Mouse (Mus musculus) hindbrain, postnatal 0 days (tissue): ENCODE results near the gene Wnt10a. TPM values are rescaled to one million over a fixed set of nuclear protein-coding genes. Genes with fewer than 3 reads are reported as not detected.

ENCODE experiments used
- ATAC-seq: fragments of 200-750 bp; cut with Nextera tagmentation; 2 replicates; pipeline ENCODE4 v1.8.0; 2017; ENCODE audit warnings: mild to moderate bottlenecking, moderate TSS enrichment, moderate library complexity
- DNase-seq: peaks from one replicate; pipeline ENCODE4 v3.0.0-alpha.2; 2015; ENCODE audit warnings: low spot score
- H3K27ac ChIP-seq: fragments of 300-500 bp; sonication (generic); 2 replicates; pipeline ENCODE4 v1.5.1; 2014; ENCODE audit warnings: mild to moderate bottlenecking
- H3K27me3 ChIP-seq: fragments of 300-500 bp; sonication (generic); 2 replicates; pipeline ENCODE4 v1.6.1; 2014; ENCODE audit warnings: low read length, mixed read lengths; ENCODE audit not compliant: insufficient read depth
- H3K36me3 ChIP-seq: fragments of 300-500 bp; sonication (generic); 2 replicates; pipeline ENCODE4 v1.6.1; 2014; ENCODE audit warnings: low read length, mixed read lengths; ENCODE audit not compliant: insufficient read depth
- H3K4me1 ChIP-seq: fragments of 300-500 bp; sonication (generic); 2 replicates; pipeline ENCODE4 v1.6.1; 2014; ENCODE audit warnings: antibody characterized with exemption, low read length, mixed read lengths; ENCODE audit not compliant: insufficient read depth
- H3K4me2 ChIP-seq: fragments of 300-500 bp; sonication (generic); 2 replicates; pipeline ENCODE4 v1.6.1; 2014; ENCODE audit warnings: low read depth, mild to moderate bottlenecking, low read length, moderate library complexity, mixed read lengths
- H3K4me3 ChIP-seq: fragments of 300-500 bp; sonication (generic); 2 replicates; pipeline ENCODE4 v1.5.1; 2014; ENCODE audit warnings: low read length
- H3K9ac ChIP-seq: fragments of 300-500 bp; sonication (generic); replicated peaks from 2 replicates; pipeline ENCODE4 v1.6.1; 2014; ENCODE audit warnings: mild to moderate bottlenecking, low read length, moderate library complexity, mixed read lengths
- H3K9me3 ChIP-seq: fragments of 300-500 bp; sonication (generic); 2 replicates; pipeline ENCODE4 v1.6.1; 2016; ENCODE audit warnings: low read length, mixed read lengths
- CTCF ChIP-seq: IDR thresholded peaks from 2 replicates; pipeline ENCODE4 v1.5.1; 2016; ENCODE audit warnings: antibody characterized with exemption, control low read depth, low read depth
- WGBS: fragments of 180-500 bp; shearing (Covaris S2); extraction: QIAGEN DNeasy Blood & Tissue Kit; methylation state at CpG from one replicate; pipeline ENCODE4 v1.1.7; 2014; 5-methylcytosine and 5-hydroxymethylcytosine counted together
- polyA plus RNA-seq: library from polyadenylated mRNA; unstranded; fragments of >200 nt; fragmentation: Nextera tagmentation; extraction: Ambion mirVana; gene quantifications from 2 replicates; pipeline ENCODE4 v1.2.1, GENCODE M21; 2015
- total RNA-seq: library from RNA; depleted of rRNA; stranded (reverse); fragments of >200 nt; gene quantifications from 2 replicates; pipeline ENCODE4 v1.2.3, GENCODE M21; 2014

Gene Wnt10a
- total and polyA plus RNA-seq, 2 experiments from 2014 or later, result 0.48 to 2.7 TPM

DNA sequence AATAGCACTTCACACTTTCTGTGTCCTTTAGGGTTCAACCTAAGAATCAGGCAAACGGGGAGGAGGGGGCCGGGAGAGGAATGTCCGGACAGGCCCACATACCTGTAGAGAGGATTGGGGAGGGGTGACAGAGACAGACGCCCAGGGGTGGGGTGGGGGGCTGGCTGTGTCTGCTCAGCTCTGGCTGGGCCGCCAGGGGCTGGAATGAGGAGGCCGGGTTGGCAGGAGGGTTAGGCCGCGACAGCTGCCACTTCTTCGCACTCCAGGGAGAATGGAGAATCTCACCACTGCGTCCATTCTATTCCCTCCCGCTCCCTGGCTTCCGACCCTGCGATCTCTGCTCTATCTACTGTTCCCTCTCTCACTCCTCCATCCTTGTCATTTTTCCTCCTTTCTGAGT, 7.8 kb upstream of the Wnt10a start:
- Histone ChIP-seq H3K36me3 (no peaks in the 10 kb centered on the region), H3K27ac (no peak overlapping the region), H3K27me3 (peaks cover 61% of the 10 kb centered on the region), H3K9ac (no peak overlapping the region), H3K4me3 (peak overlapping the region; percentile 41), H3K4me2 (peak overlapping the region; percentile 66), H3K9me3 (no peaks in the 10 kb centered on the region), H3K4me1 (peaks cover 10% of the 10 kb centered on the region; the same call in 1 of the 2 replicates)
- DNase-seq, result no peak
- no peak for ATAC-seq
- 4% methylated on average over 13 of the region's 13 CpGs for WGBS
- no peak for TF ChIP-seq CTCF

DNA sequence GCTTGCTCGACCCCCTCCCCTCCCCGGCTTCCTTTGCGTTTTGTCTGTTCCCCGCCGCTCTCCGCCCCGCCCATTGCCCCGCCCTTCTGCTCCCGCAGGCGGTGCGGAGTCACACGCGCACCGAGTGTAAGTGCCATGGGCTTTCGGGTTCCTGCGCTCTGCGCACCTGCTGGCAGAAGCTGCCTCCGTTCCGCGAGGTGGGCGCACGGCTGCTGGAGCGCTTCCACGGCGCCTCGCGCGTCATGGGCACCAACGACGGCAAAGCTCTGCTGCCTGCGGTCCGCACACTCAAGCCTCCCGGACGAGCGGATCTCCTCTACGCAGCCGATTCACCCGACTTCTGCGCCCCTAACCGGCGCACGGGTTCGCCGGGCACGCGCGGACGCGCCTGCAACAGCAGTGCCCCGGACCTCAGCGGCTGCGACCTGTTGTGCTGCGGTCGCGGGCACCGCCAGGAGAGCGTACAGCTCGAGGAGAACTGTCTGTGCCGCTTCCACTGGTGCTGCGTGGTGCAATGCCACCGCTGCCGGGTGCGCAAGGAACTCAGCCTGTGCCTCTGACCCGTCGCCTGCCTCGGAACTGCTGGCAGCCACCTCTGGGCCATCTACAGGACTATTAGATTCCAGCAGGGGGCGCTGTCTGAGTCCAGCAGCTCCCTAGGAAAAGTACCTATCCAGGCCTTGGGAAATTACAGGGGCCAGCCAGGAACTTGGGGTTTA, 7.1 kb upstream of the Wnt10a start:
- WGBS, result 2% methylated on average over 67 of the region's 67 CpGs
- 0 out of 2 replicates have a peak overlapping the region, but pooled peaks have one; percentile 6 for H3K9ac ChIP-seq

DNA sequence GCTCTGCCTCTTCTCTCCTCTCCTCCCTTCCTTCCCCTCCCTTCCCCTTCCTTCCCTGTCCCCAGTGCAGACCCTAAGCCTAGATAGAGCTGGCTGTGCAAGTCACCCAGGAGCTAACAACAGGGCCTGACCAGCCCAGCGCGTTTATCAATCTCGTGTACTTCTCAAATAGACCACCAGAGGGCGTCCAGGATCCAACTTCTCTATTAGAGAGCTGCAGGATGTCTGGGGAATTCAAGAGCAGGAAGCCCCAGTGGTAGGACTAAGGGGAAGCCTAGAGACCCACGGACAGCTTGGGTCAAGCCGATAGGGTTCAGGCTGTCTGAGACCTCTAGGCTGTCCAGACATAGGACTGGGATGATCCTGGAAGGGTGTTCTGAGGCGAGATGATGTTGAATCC, 3.5 kb upstream of the Wnt10a start:
- ATAC-seq, result peak; percentile 41; the same call in 1 of the 2 replicates
- H3K9ac ChIP-seq, result no peak overlapping the region
- peak; percentile 90 for TF ChIP-seq CTCF

More for the DNA sequence above, 7.1 kb upstream of the Wnt10a start:
- Histone ChIP-seq H3K27me3 (peaks cover 59% of the 10 kb centered on the region), H3K27ac (no peak overlapping the region), H3K36me3 (no peaks in the 10 kb centered on the region), H3K4me2 (peak overlapping the region; percentile 66), H3K4me3 (peak overlapping the region; percentile 41), H3K4me1 (peaks cover 10% of the 10 kb centered on the region; the same call in 1 of the 2 replicates), H3K9me3 (no peaks in the 10 kb centered on the region)
- TF ChIP-seq CTCF, result peak; percentile 68
- ATAC-seq, result peak; percentile 31; the same call in 1 of the 2 replicates
- DNase-seq, result peak; percentile 76

DNA sequence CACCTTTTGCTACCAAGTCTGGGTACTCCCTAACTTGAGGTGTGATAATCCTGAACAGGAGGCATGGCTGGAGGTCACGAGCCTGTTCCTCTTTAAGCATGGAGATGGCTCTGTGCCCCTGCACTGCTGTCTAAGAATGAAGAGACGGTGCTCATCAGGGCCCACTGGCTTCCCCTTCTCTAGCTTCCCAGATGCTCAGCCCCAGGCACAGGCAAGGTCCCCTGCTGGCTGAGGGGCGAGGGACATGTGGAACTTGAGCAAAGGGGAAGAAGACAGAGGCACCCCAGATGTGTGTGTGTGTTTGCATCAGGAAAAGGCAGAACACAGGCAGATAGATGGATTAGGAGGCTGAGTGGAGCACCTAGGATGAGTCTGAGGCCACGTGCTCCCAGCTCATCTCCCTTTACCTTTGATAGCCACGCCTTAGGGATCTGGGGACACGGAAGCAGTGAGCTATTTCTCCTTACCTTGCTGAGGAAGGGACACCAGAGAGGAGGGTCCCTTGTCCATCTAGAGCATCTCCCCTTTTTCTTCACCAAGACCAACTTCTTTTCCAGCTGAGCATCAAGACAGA, 2.6 kb upstream of the Wnt10a start:
- 0 out of 2 replicates have a peak, but pooled peaks have one; percentile 5 for TF ChIP-seq CTCF
- 19% methylated on average over 6 of the region's 6 CpGs for WGBS

More for the DNA sequence above, 3.5 kb upstream of the Wnt10a start:
- Histone ChIP-seq H3K4me3 (no peak overlapping the region), H3K27me3 (peaks cover 67% of the 10 kb centered on the region), H3K4me2 (no peak overlapping the region), H3K9me3 (no peaks in the 10 kb centered on the region), H3K4me1 (peaks cover 14% of the 10 kb centered on the region), H3K36me3 (no peaks in the 10 kb centered on the region), H3K27ac (no peak overlapping the region)
- DNase-seq, result peak; percentile 90
- 4% methylated on average over 7 of the region's 7 CpGs for WGBS

DNA sequence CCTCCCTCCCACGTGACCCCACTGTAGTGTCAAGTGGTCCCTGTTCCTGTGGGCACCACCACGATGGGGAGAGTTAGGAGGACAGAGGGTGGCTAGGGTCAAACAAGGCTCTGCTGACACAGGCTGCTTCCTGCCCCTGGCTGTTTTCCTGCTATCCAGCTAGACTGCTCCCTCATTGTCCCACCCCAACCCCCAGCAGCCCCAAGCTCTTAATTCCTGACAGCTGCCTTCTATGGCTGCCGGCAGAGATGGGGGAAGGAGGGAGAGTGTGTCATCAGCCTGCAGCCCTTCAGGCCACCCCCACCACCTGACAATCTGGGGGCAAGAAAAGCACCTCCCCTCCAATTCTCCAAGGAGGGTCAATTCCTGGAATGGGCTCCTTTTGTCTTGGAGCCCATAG, 1.2 kb upstream of the Wnt10a start:
- DNase-seq (no peak), ATAC-seq (no peak)
- Histone ChIP-seq H3K4me3 (no peak overlapping the region), H3K27me3 (peaks cover 48% of the 10 kb centered on the region), H3K27ac (no peak overlapping the region), H3K4me1 (peaks cover 20% of the 10 kb centered on the region), H3K9ac (no peak overlapping the region), H3K9me3 (no peaks in the 10 kb centered on the region), H3K36me3 (no peaks in the 10 kb centered on the region), H3K4me2 (no peak overlapping the region)
- no peak for TF ChIP-seq CTCF
- WGBS, result 14% methylated on average over 3 of the region's 3 CpGs

More for the DNA sequence above, 2.6 kb upstream of the Wnt10a start:
- no peaks in the 10 kb centered on the region for H3K36me3 ChIP-seq
- H3K9ac ChIP-seq, result no peak overlapping the region
- no peaks in the 10 kb centered on the region for H3K9me3 ChIP-seq
- DNase-seq (no peak), ATAC-seq (no peak)
- H3K27ac ChIP-seq, result no peak overlapping the region
- H3K27me3 ChIP-seq, result peaks cover 58% of the 10 kb centered on the region
- H3K4me2 ChIP-seq, result no peak overlapping the region
- H3K4me3 ChIP-seq, result no peak overlapping the region
- peaks cover 12% of the 10 kb centered on the region for H3K4me1 ChIP-seq

DNA sequence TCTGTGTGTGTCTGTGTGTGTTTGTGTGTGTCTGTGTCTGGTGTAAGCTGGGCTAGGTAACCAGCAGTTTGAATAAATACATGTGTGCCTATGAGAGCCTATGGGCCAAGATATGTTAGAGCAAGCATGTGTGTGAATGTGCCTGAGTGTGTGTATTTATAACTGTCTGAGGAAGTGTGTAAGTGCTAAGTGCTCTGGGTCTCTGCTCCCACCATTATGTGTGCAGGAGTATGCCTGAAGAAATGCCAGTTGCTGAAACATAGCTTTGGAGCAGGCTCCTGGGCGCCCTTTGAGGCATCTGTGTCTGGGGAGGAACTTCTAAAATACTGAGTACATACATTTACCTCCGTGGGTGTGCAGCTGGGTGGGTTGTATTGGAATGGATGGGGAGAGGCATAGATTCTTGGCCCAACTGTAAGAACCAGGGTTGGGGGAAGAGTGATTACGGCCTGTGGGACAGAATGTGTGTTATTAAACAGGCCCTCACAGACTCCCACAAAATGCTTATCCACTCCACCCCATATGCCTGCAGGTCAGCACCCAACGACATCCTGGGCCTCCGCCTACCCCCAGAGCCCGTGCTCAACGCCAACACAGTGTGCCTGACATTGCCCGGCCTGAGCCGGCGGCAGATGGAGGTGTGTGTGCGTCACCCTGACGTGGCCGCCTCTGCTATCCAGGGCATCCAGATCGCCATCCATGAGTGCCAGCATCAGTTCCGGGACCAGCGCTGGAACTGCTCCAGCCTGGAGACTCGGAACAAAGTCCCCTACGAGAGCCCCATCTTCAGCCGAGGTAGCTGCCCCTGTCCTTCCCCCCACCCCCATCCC, 1.7 kb downstream of the Wnt10a start:
- ATAC-seq, result no peak
- no peaks in the 10 kb centered on the region for H3K36me3 ChIP-seq
- no peak overlapping the region for H3K9ac ChIP-seq
- H3K4me3 ChIP-seq, result no peak overlapping the region
- peaks cover 31% of the 10 kb centered on the region for H3K27me3 ChIP-seq
- no peaks in the 10 kb centered on the region for H3K9me3 ChIP-seq
- no peak for TF ChIP-seq CTCF
- H3K27ac ChIP-seq, result no peak overlapping the region
- H3K4me1 ChIP-seq, result peaks cover 20% of the 10 kb centered on the region
- H3K4me2 ChIP-seq, result no peak overlapping the region
- 24% methylated on average over 19 of the region's 19 CpGs for WGBS
- no peak for DNase-seq
